Mouse (Mus musculus): ENCODE measurements around the gene Clic6.
"Not testable (repeated sequence)": the region's sequence is repeated elsewhere in the genome, so short reads cannot be mapped to it uniquely, and the experiment has no call there.

The Clic6 gene

DNA sequence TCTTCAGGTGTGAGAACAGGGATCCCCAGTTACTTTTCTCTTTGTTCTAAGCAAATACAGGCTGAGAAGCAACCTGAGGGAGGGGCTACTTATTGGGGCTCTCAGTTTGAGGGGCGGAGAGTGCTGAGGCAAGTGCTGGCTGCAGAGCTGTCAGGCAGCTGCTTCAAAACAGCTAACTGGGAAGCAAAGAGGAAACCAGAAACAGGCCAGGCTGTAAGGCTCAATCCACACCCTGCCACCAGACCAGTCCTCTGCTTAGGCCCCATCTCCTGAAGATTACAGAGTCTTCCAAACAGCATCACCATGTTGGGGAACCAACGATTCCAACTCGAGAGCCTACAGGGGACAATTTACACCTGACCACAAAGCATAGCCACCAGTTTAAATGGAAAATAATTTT is 12.6 kb upstream of the Clic6 start:
- DNase-seq = no peak

DNA sequence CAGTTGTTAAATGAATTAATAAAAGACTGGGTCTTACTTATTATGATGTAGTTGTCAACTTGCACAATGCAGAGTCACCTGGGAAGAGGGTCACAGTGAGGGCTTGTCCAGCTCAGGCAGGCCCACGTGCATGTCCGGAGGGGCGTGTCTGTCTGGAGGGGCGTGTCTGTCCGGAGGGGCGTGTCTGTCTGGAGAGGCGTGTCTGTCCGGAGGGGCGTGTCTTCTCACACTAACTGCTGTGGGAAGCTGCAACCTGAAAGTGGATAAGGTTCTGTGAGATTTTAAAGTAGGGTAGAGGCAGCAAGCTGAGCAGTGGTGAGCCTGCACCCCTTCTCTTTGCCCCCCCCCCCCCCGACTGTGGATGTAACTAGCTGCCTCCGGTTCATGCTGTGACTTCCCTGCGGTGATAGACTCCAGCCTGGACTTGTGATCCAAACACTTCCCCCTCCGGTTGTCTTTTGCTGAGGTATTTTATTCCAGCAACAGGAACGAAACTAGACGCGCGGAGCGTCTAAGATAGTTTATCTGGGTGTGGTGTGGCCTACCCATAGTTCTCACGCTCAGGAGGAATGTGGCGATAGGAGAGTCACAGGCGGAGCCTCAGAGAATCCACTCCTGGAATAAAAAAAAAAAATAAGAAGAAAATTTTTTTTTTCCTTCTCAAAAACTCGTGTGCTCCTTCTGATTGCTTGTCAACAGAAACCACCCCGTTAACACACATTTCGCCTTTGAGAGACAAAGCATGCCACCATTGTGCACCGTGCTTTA is 10.3 kb upstream of the Clic6 start:
- DNase-seq = no peak

DNA sequence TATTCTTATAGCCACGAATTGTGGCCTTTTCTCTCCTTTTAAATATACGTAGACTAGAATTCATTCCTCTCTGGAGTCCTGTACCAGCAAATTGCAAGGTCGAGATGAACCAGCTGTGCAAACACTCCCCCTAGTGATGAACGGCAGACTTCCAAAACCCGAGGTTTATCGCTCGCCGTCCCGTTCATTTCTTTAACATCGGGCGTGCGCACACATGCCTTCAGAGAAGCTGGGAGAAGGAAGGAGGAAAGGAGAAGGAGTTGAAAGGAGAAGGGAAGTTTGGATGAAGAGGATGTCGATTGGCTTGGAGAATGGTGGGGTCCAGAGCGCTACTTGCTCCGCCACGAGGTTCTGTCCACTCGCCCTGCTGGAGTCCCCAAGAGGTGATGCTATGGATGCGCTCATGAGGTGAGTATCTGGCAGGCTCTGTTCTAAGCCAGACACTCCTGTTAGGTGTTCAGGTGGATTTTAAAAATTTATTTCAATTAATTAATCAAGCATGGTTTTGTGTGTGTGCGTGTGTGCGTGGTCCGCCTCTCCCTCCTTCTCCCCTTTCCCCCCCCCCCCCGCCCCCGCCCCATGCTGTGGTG is 6.9 kb upstream of the Clic6 start:
- DNase-seq = peak; percentile 34 to 44

DNA sequence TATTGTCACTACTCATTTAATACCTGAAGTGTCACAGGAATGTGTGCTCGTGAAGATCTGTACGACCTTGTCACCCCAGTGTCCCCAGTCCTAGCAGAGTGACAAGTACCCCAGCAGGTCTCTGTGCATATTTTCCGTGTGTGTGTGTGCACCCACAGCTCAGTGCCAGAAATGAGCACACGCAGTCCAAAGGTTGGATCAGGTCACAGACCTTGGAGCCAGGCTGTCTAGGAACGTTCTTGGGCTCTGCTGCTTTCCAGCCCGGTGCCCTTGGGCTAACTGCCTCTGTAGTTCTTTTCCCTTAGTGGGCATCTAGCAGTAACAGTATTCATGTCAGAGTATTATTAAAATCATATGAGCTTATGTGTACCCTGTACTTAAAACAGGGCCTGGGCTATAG is 1.6 kb downstream of the Clic6 start:
- DNase-seq = no peak

- no peak for DNase-seq
Measured at GRCm38 (mm10) chr16:92487489-92487888, 2.0 kb downstream of the Clic6 start.

DNA sequence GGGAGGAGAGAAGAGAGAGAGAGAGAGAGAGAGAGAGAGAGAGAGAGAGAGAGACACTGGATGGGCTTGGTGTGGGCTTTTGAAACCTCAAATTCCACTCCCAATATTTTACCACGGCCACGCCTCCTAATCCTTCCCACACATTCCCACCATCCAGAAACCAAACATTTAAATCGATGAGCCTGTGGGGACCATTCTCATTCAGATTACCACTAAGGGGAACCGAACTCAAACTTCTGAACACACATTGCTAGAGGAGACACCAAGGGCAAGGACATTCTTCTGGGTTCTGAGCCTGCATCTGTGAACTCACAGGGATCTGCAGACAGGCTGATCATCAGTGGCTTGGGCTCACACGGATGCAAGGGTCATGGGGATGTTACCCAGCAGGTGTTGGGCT is 2.9 kb downstream of the Clic6 start:
- no peak for DNase-seq

DNA sequence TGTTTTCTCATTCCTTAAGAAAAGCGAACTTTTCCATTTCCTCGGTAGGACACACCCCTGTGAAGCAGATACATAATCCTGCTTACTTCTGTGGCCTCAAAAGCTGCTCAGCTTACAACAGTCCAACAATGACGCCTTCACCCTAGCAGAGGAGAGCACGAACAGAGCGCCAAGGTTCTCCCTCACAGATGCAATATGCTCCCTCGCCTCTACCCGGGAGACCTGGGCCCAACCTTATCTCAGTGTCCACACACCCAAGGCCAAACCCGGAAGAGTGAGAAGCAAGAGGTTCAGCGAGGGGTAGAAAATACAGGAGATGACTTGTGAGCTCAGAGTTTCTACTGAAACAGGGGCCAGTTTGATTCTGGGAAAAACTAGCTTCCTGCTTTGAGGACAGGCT is 3.8 kb downstream of the Clic6 start:
- no peak for DNase-seq

DNA sequence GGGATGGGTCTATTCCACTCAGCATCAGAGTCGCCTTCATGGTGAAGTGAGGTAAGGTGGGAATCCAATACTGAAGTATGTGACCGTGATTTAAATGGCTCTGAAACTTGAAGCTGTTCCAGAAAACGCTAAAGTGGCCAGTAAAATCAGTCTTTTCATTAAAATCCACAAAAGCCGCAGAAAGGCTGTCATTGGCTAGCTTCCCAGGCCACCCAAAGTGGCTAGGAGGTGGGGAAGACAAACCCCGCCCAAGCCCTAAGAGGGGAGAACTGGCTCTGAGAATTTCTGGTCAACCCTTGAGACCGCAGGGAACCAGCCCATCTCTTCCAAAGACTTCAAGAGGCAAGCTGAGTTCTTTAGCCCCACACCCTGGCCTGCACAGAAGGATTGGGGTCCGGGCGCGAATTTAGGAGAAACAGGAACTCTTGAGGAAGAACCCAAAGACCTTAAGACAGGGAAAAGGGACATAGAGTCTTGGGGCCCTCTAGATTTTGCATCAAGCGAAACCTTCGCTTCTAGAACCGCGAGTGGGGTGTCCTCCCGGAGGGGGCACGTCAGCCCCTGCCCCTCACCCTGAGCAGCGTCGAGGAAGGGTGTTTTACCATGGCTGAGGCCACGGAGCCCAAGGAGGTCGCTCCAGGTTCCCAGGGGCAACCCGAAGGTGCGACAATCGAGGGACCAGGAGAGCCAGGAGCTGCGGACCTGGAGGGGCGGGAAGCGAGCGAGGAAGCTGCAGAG is 12.5 kb downstream of the Clic6 start:
- DNase-seq = no peak

DNA sequence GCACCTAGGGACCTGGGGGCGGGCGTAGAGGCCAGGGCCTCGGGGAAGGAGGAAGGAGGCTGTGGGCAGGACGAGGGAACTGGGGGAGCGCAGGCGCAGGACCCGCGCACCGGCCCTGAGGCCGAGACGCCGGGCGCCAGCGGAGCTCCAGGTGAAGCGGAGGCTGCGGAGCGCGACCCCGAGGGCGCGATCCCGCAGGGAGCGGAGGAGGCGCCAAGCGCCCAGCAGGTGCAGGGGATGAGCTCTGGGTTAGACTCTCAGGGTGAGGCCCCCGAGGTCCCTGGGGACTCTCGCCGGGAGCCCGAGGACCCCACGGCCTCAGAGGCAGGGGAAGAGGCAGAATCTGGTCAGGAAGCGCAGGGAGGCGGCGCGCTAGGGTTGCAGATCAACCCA is 13.0 kb downstream of the Clic6 start:
- no peak for DNase-seq

DNA sequence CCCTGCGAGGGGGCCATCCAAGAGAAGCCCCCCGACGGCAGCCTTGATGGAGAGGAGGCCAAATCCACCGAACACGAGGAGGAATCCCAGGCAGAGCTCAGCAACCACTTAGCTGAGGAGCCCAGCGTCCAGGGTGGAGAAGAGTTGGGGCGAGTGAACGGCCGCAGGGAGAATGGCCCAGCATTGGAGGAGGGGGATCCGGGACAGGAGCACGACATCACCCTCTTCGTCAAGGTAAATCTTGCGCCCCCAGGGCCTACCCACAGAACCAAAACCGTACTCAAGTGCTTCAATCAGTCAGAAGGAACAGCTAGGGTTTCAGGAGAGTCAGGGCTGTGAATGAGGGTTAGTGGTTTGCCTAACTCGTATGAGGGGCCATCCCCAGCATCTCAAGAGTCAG is 13.8 kb downstream of the Clic6 start:
- no peak for DNase-seq

GRCm38 (mm10) chr16:92500534-92500933 is 15.0 kb downstream of the Clic6 start:
- no peak for DNase-seq

- no peak for DNase-seq
Measured at GRCm38 (mm10) chr16:92503105-92503504, 17.6 kb downstream of the Clic6 start.

DNA sequence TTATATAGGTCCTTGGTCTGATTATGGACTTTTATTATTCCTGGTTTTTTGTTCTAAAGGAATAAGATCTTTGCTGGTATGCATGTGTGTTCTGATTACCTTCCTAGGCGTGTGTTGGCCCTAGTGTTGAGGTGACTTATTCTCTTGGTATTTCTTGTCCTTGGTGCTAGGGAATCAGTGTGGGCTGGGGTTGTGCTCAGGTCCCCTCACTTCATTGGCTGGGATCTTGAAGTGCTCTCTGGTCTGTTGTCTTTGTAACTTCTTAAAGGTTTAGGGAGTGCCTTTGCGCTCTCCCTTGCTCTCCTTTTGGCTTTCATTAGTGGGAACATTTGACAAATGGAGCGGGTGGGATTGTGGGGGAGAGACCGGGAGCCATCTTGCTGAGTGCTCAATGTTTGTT is 22.0 kb downstream of the Clic6 start:
- DNase-seq = no peak

GRCm38 (mm10) chr16:92510835-92511772 is 25.6 kb downstream of the Clic6 start:
- DNase-seq = no peak

DNA sequence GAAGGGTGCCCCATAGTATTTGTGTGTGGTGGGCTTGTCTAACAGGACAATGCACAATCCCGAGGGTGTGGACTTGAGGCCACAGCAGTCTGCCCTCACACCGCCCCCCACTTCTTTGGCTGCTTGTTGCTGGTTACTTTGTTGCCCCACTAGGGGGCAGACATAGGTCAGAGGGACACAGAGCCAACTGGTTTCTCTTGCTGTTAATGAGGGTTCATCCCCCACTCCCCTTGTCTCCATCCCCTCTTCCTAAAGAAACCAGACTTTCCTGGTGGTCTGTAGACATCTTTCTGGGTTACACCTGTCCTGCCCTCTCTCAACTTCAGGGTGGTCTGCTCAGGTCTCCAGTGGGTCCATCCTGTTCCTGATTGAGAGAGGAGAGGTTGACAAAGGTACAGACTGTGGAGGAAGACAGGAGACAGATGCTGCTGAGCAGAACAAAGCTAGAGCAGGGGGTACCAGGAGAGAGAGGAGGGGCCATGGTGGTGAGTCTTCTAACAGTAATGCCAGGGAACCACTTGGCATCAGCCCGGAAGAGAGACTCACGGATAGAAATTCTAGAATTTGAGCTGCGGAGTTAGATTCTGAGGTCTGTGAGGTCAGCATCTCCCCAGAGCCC is 26.3 kb downstream of the Clic6 start:
- peak; percentile 30 to 36 for DNase-seq

- DNase-seq = not testable (repeated sequence)
Measured at GRCm38 (mm10) chr16:92514896-92515295, 29.4 kb downstream of the Clic6 start.

DNA sequence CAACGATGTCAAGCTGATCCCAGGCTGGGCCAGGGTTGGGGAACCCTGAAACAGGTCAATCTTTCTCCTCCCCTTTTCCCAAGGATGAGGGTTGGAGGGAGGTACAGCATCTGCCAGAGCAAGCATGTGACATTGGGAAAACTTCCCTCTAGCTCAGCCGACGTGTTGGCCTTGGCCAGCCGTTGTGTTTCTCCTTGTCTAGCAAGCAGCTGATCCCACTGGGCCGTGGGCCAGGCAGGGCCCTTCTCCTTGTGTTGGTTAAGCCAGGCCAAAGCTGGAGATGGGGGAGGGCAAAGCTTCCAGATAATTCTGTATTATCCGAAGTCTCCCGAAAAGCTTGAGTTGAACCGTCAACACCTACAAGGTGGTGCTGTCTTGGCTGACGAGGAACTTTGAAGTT is 30.6 kb downstream of the Clic6 start:
- DNase-seq = no peak

DNA sequence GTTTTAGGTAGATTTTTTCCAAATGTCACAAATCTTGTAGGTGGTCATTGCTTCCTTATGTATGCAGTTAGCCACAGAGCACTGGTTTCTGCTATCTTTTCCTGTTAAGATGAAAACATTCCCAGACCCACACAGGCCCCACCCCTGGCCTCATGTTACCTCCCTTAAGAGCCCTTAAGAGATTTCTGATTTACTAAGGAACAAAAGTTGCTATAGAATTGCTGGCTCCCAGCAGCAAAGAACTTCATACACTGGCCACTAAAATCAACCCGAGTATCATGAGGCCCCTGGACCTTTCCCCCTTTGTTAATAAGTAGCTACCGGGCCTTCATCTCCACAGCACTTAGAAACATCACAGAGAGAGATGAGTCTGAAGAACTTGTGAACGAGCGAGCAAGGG is 33.2 kb downstream of the Clic6 start:
- no peak for DNase-seq

DNA sequence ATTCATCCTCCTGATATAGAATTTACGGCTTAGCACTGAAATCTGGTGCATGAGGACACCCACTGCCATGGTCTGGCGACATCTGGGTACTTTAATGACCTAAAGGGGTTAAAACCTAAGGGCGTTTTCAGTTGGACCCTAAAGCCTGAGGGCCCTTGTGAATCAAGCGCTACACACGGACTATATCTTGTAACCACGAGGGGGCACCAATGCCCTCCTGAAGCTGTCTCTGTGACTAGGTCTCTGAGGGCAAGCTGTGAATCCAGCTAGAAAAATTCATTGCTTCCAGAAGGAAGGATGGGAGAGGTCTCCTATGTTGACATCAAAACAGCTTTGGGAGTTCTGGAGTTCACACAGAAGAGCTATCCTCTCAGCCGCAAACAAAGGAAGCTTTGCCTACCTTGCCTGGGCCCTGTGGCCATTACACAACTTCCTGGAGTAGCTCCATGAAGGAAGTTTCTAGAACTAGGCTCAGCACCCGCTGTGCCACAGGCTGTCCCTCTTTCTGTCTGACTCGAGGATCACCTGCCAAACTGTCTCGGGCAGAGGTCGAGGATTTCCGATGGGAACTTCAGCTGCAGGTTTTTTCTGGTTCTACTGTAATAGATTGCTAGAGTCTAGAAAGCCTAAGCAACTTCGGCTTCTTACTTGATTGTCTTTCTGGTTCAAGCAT is 34.4 kb downstream of the Clic6 start:
- peak; percentile 30 to 34 for DNase-seq

- DNase-seq = no peak
Measured at GRCm38 (mm10) chr16:92523351-92523750, 37.8 kb downstream of the Clic6 start.

DNA sequence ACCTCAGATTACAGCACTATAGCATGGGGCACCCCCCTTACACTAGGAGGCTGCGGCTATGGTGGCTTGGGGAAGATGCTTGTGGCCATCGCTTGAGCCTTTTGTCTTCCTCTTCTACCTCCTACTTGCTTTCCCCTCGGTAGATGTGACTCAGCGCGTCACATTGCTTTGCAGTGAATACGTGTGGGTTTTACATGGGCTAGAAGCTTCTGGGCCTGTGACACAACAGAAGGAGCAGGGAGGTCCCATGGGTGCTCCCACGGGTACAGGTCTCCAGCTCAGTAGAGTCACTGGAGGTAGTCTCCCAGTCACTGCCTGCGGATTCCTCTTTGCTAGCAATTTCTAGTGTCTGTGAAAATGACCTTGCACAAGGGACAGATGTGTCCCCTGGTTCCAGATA is 39.1 kb downstream of the Clic6 start:
- DNase-seq = no peak

DNA sequence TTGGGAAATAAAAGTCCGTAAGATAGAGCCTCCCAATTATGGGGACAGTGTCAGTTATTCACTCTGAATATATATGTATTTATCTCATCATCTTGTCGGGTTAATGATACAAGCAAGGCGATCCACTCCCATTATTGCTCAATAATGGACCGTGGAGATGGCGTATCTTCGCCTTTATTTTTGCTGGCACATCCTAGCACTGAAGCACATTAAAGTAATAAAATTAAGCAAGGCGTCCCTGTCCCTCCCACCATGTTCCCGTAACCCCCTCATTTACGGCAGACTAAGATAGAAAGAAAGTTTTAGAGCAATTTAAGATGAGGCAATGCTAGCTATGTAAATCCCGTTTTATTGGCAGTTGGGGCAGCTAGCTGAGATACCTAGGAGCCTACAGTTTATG is 40.4 kb downstream of the Clic6 start:
- DNase-seq = no peak
